Mouse (Mus musculus): ENCODE results near the gene Fchsd2.

Gene Fchsd2

DNA sequence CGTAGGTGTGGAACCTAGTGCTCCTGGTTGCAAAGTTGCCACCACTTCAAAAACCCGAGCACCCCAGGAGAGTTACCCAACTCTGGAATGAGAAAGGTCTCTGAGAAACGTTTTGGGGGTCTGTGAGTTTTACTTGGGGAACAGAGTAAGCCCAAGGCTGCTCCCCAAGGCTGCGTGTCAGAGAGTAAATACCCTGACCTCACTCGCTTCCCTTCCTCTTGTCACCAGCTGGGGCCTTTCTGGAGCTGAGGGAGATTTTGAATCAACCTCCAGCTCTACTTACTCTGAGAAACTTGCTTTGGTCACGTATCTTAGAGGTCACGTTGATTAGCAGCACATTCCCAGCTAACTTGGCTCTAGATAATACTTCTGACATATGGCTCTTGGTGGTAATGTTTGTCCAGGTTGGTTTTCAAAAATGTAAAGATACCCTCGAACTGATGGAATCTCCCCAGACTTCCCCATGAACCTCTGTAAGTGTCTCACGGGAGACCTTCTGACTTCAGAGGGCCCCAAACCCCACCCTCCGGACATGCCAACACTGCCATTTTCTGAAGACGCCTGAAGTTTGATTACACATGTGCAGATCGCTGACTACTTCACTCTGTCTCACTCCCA, 20.4 kb upstream of the Fchsd2 start:
- DNase-seq (ENCODE audit: low read depth, low spot score), result peak; percentile 34

GRCm38 (mm10) chr7:101074170-101074767, 18.4 kb upstream of the Fchsd2 start:
- no peak for DNase-seq (ENCODE audit: low read depth, low spot score)

- no peak for DNase-seq (ENCODE audit: low read depth, low spot score)
Observed at GRCm38 (mm10) chr7:101083562-101084166, 9.0 kb upstream of the Fchsd2 start.

DNA sequence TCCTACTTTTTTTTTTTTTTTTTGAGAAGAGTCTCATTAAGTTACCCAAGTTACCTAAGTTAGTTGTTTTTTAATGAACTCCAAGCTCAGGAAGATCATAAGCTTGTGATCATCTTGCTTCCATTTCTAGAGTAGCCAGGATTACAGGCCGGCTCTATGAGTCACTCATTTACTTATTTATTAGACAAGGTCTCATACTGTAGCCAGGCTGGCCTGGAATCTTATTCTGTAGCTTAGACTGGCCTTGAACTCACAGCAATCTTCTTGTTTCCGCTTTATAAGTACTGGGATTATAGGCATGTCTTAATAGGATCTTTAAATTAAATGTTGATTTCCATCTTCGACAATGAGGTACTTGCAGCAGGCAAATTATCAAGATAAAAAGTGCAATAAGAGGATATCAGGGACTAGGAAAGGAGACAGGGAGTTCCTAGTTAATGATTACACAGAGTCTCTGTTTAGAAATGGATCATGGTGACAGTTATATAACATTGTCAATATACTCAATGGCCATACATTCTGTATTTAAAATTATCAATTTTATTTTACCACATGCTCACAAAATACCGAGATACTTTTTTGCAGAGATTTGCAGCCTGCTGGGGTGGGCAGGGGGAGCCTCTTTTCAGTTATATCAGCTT, 7.7 kb upstream of the Fchsd2 start:
- no peak for DNase-seq (ENCODE audit: low read depth, low spot score)

GRCm38 (mm10) chr7:101085779-101086178, 6.9 kb upstream of the Fchsd2 start:
- DNase-seq (ENCODE audit: low read depth, low spot score), result no peak

DNA sequence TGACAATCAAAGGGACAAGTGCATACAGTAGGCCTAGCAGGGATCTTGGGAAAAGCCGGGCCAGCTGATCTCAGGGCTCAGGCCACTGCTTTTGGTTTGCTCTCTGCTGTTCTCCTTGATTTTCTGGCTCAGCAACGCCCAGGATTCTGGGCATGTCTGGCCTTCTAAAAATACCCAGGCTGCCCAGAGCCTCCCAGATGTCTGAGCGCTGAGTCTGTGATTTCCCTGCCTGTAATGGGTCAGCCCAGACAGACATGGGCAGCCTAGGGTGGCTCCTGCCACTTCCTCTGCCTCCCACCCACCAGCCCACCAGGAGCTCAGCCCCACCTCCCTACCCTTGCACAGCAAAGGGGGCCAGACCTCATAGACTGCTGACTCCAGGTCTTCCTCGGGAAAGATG, 4.0 kb upstream of the Fchsd2 start:
- DNase-seq (ENCODE audit: low read depth, low spot score), result no peak

- no peak for DNase-seq (ENCODE audit: low read depth, low spot score)
Observed at GRCm38 (mm10) chr7:101089242-101089641, 3.4 kb upstream of the Fchsd2 start.

GRCm38 (mm10) chr7:101093231-101093630, 568 bp downstream of the Fchsd2 start:
- peak; percentile 18 for DNase-seq (ENCODE audit: low read depth, low spot score)

- DNase-seq (ENCODE audit: low read depth, low spot score), result peak; percentile 65
Observed at GRCm38 (mm10) chr7:101094746-101095145, 2.1 kb downstream of the Fchsd2 start.

DNA sequence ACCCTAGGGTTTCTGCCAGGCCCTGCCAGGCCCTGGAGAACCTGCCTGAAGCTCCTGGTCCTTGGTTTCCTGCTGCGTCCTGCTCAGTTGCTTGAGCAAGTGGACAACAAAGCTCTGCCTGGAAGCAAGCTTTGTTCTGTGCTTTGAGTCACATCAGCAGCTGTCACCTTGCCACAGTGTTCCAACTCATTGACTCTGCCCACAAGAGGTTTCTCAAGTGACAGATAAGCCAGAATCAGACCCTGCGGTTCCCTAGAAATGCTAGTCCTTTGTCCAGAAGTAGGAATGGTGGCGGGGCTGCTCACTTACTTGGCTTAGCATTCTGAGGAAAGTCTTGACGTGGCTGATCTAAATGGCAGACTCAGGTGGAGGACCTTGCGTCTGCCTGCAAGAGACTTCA, 2.9 kb downstream of the Fchsd2 start:
- DNase-seq (ENCODE audit: low read depth, low spot score), result peak; percentile 16

GRCm38 (mm10) chr7:101096576-101096975, 3.9 kb downstream of the Fchsd2 start:
- DNase-seq (ENCODE audit: low read depth, low spot score), result no peak

GRCm38 (mm10) chr7:101097084-101097483, 4.4 kb downstream of the Fchsd2 start:
- DNase-seq (ENCODE audit: low read depth, low spot score), result no peak

- no peak for DNase-seq (ENCODE audit: low read depth, low spot score)
Observed at GRCm38 (mm10) chr7:101099981-101100380, 7.3 kb downstream of the Fchsd2 start.

- no peak for DNase-seq (ENCODE audit: low read depth, low spot score)
Observed at GRCm38 (mm10) chr7:101101156-101101691, 8.6 kb downstream of the Fchsd2 start.

GRCm38 (mm10) chr7:101106666-101107065, 14.0 kb downstream of the Fchsd2 start:
- no peak for DNase-seq (ENCODE audit: low read depth, low spot score)

DNA sequence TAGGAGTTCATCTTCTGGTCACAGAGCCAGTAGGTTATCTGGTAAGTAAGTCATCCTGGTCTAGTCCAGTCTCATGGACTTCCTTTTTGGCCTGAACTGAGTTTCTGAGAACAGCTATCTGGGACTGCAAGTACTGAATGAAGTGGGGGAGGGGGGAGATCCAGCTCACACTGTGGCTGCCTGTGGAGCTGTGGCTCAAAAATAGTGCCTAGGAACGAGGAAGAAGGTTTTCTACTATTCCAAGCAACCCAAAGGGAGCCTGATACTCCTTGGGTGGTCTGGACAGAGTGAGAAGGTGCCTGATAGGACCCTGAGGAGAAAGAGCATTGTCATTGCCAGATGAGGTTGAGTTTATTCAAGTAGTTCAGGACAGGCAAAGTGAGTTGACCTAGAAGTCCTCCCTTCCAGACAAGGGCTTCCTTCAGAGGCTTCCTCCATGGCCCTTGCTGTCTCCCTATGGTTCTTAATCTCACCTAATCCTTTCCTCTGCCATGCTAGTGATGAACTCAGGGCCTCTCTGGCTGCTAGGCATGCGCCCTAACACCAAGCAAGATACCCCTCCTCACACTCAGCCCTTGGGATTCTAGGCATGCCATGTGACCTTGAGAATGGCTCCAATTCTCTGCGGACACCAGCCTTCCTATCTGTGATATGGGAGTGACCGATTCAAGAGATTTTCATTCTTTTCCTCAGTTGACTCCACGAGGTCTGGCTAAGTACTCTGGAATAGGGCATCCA, 14.6 kb downstream of the Fchsd2 start:
- peak; percentile 20 for DNase-seq (ENCODE audit: low read depth, low spot score)

GRCm38 (mm10) chr7:101107968-101108652, 15.4 kb downstream of the Fchsd2 start:
- DNase-seq (ENCODE audit: low read depth, low spot score), result peak; percentile 96

- no peak for DNase-seq (ENCODE audit: low read depth, low spot score)
Observed at GRCm38 (mm10) chr7:101108653-101109005, 16.0 kb downstream of the Fchsd2 start.

GRCm38 (mm10) chr7:101109006-101109855, 16.6 kb downstream of the Fchsd2 start:
- DNase-seq (ENCODE audit: low read depth, low spot score), result no peak

- no peak for DNase-seq (ENCODE audit: low read depth, low spot score)
Observed at GRCm38 (mm10) chr7:101109856-101110350, 17.2 kb downstream of the Fchsd2 start.

All from CD4-positive, CD25-positive, alpha-beta regulatory T cell, adult 2 months (primary cell).